Mouse (Mus musculus) lung, embryonic 16.5 days (tissue): ENCODE results near the gene Lrig1. TPM values are rescaled to one million over a fixed set of nuclear protein-coding genes. Genes with fewer than 3 reads are reported as not detected.

Source experiments
- ATAC-seq: fragments of 200-750 bp; cut with Nextera tagmentation; 2 replicates; pipeline ENCODE4 v1.8.0; 2017; ENCODE audit warnings: low read depth, mild to moderate bottlenecking, moderate library complexity
- H3K27ac ChIP-seq: fragments of 300-500 bp; sonication (generic); 2 replicates; pipeline ENCODE4 v1.5.1; 2014; ENCODE audit warnings: mild to moderate bottlenecking, control low read depth, low read length
- H3K27me3 ChIP-seq: fragments of 300-500 bp; sonication (generic); 2 replicates; pipeline ENCODE4 v1.6.1; 2014; ENCODE audit warnings: low read depth, low read length, mixed read lengths; ENCODE audit not compliant: control insufficient read depth, insufficient read depth
- H3K36me3 ChIP-seq: fragments of 300-500 bp; sonication (generic); 2 replicates; pipeline ENCODE4 v1.6.1; 2014; ENCODE audit warnings: low read length; ENCODE audit not compliant: control insufficient read depth, insufficient read depth
- H3K4me1 ChIP-seq: fragments of 300-500 bp; sonication (generic); replicated peaks from 2 replicates; pipeline ENCODE4 v1.6.1; 2014; ENCODE audit warnings: low read length, mixed read lengths; ENCODE audit not compliant: control insufficient read depth, insufficient read depth
- H3K4me2 ChIP-seq: fragments of 300-500 bp; sonication (generic); 2 replicates; pipeline ENCODE4 v1.6.1; 2014; ENCODE audit warnings: low read depth, low read length, control low read depth
- H3K4me3 ChIP-seq: fragments of 300-500 bp; sonication (generic); 2 replicates; pipeline ENCODE4 v1.5.1; 2014; ENCODE audit warnings: mild to moderate bottlenecking, low read length, control low read depth
- H3K9ac ChIP-seq: fragments of 300-500 bp; sonication (generic); 2 replicates; pipeline ENCODE4 v1.6.1; 2014; ENCODE audit warnings: low read length, control low read depth
- H3K9me3 ChIP-seq: fragments of 300-500 bp; sonication (generic); 2 replicates; pipeline ENCODE4 v1.6.1; 2016; ENCODE audit warnings: low read length; ENCODE audit not compliant: control insufficient read depth
- WGBS: fragments of 180-500 bp; shearing (Covaris S2); extraction: QIAGEN DNeasy Blood & Tissue Kit; methylation state at CpG from one replicate; pipeline ENCODE4 v1.1.7; 2014; 5-methylcytosine and 5-hydroxymethylcytosine counted together
- polyA plus RNA-seq: library from polyadenylated mRNA; unstranded; fragments of >200 nt; fragmentation: Nextera tagmentation; extraction: Ambion mirVana; gene quantifications from 2 replicates; pipeline ENCODE4 v1.2.1, GENCODE M21; 2015

Lrig1 gene
- polyA plus RNA-seq, 1 experiment from 2014 or later, result 7.7 TPM

DNA sequence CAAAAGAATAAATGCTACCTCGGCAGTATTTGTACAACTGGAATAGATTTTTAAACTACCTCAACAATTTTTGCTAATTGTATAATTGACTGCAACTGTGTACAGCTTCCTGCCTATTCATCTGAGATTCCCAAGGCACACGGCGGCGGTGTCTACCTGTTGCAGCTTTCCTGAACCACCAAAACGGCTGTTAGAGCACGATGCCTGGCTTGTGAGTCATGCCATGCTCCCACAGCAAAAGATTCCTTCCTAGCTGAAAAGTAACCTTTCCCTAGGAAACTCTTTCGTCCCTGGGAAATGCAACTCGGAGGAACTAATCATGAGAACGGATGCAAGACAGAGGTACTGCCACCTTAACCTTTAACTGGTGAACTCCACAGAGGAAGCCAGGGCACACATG is 6.9 kb downstream of the Lrig1 start:
- no peaks in the 10 kb centered on the region for H3K27me3 ChIP-seq
- H3K9me3 ChIP-seq, result no peaks in the 10 kb centered on the region
- no peaks in the 10 kb centered on the region for H3K36me3 ChIP-seq
- H3K4me3 ChIP-seq, result no peak overlapping the region
- H3K4me2 ChIP-seq, result no peak overlapping the region
- H3K27ac ChIP-seq, result no peak overlapping the region
- ATAC-seq, result no peak
- peaks cover 60% of the 10 kb centered on the region for H3K4me1 ChIP-seq
- H3K9ac ChIP-seq, result no peak overlapping the region
- 64% methylated on average over 9 of the region's 9 CpGs for WGBS

DNA sequence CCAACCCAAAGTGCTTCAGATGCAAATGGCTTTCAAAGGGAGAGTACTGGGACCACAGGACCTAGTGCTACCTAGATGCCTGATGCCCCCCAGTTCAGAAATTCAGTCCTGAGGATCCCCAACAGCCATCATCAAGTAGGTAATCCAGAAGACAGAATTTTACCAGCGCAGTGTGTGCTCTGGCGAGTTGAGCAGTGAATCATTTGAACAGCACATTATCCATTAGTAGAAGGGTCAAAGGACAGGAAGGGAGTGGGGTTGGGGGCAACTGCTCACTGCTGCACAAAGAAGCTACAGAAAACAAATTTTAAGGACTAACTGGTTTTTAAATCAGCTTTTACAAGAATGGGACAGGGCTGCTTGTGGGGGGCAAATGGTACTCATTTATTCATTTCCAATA is 8.0 kb downstream of the Lrig1 start:
- Histone ChIP-seq H3K4me1 (peaks cover 54% of the 10 kb centered on the region), H3K9ac (no peak overlapping the region), H3K36me3 (no peaks in the 10 kb centered on the region), H3K27ac (no peak overlapping the region), H3K9me3 (no peaks in the 10 kb centered on the region), H3K4me3 (no peak overlapping the region), H3K27me3 (no peaks in the 10 kb centered on the region), H3K4me2 (no peak overlapping the region)
- WGBS, result 55% methylated on average over 2 of the region's 2 CpGs
- ATAC-seq, result no peak

DNA sequence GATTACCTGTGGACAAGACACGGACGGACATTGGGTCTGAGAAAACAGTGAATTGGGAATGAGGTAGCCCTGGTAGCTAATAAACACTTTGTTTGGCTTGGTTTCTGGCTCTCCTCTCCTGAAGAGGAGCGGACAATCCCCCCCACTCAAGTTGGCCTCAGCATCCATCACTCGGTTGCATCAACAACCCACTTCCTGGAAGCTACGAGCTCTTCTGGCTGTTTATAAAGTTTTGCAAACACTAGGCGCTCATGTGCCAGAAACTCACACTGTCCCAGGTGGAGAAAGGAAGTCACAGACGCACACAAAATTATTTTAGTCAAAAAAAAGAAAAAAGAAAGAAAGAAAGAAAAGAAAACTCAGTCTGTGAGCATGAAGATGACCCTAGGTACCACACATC is 9.7 kb downstream of the Lrig1 start:
- ATAC-seq, result 0 out of 2 replicates have a peak, but pooled peaks have one; percentile 23
- Histone ChIP-seq H3K4me2 (no peak overlapping the region), H3K27me3 (no peaks in the 10 kb centered on the region), H3K27ac (no peak overlapping the region), H3K9ac (no peak overlapping the region), H3K9me3 (no peaks in the 10 kb centered on the region), H3K4me3 (no peak overlapping the region), H3K36me3 (no peaks in the 10 kb centered on the region), H3K4me1 (peaks cover 47% of the 10 kb centered on the region)
- 44% methylated on average over 7 of the region's 7 CpGs for WGBS

DNA sequence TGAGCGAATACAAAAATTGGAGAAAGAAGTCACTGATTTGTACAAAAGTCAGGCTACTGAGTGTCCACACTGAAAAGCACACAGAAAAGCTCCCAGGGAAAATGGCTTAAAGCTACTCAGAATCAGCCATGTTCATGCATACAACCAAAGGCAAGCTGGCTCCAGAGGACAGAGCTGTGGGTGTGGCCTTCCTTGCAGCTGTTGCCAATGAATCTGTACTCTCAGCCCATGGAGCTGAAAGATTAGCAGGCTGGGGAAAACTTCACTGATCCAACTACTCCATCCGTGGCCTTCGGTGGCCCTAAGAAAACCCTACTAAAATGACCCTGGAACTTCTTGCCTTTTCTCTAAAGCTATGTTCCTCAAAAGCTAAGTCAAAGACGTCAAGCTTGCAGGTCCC is 11.2 kb downstream of the Lrig1 start:
- H3K9ac ChIP-seq, result no peak overlapping the region
- no peak overlapping the region for H3K27ac ChIP-seq
- H3K36me3 ChIP-seq, result no peaks in the 10 kb centered on the region
- H3K4me1 ChIP-seq, result peaks cover 50% of the 10 kb centered on the region
- H3K9me3 ChIP-seq, result no peaks in the 10 kb centered on the region
- no peak overlapping the region for H3K4me3 ChIP-seq
- ATAC-seq, result no peak
- no peak overlapping the region for H3K4me2 ChIP-seq
- H3K27me3 ChIP-seq, result no peaks in the 10 kb centered on the region
- WGBS, result 62% methylated on average over 4 of the region's 4 CpGs

DNA sequence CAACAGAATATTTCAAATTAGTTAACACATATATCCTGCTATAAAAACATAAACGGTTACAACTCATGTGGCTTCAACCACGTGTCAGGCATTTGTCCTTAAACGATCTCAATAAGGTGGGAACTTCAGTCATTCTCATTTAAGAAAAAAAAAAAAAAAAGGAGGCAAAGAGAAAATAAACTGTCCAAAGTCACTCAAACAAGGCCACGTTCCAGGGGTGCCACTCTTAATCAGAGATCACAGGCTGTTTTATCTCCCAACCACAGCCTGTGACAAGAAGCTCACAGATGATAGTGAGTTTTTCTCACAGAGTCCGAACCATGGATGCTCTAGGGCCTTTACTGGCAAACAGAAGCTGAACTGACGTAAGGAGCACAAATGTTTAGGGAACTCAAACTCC is 13.9 kb downstream of the Lrig1 start:
- Histone ChIP-seq H3K36me3 (no peaks in the 10 kb centered on the region), H3K27me3 (no peaks in the 10 kb centered on the region), H3K27ac (no peak overlapping the region), H3K4me1 (peaks cover 55% of the 10 kb centered on the region), H3K9ac (no peak overlapping the region), H3K4me2 (no peak overlapping the region), H3K4me3 (no peak overlapping the region), H3K9me3 (no peaks in the 10 kb centered on the region)
- ATAC-seq, result no peak
- 59% methylated on average over 6 of the region's 6 CpGs for WGBS

DNA sequence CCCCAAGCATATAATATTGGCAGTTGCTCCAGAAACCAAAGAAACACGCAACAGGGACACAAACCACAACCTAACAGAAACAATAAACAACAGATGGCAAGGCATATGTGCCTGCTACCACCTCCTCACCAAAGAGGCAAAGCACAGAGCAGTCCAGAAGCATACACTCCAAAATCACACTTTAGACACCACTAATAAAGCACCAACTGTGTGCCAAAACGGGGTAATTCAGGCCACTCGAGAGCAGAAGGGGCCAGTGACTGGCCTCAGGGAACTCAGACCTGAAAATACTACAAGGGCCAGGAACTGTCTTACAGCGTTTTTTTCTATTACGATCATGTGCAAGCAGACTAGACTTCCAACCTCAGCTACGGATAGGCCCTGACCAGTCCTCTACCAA is 14.3 kb downstream of the Lrig1 start:
- Histone ChIP-seq H3K36me3 (no peaks in the 10 kb centered on the region), H3K4me1 (peaks cover 55% of the 10 kb centered on the region), H3K27me3 (no peaks in the 10 kb centered on the region; the same call in 1 of the 2 replicates), H3K4me2 (no peak overlapping the region), H3K9me3 (no peaks in the 10 kb centered on the region), H3K4me3 (no peak overlapping the region), H3K9ac (no peak overlapping the region), H3K27ac (no peak overlapping the region)
- 65% methylated on average over 6 of the region's 6 CpGs for WGBS
- ATAC-seq, result no peak

DNA sequence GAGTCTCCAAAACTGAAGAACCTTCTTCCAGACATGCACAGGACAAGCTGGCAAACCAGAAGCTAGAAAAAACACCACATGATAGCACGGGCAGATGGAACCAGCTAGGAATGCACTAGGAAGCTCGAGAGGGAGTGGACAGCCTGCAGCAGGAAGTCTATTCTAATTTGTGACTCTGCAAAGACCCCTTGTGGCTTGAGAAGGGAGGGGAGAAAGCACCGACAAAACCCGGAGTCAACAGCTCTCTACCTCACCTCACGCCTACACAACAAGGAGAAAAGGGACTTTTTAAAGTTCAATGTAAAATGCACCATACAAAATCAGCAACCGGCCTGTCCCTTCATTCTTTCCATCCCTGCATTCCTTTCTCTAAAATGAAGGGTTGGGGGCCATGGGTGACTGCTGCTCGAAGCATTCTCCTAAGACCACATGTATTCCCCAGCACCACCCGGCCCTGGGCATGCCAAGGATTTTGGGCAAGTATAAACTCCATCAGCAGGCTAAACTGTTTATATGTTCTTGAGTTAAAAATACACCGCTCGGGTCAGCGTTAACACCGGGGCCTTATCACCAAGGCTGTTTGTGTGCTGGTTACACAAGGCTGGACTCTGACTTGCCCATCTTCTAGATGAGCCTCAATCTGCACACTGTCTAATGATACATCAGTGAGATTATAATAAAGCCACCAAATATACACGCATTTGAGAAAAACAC is 15.0 kb downstream of the Lrig1 start:
- WGBS, result 29% methylated on average over 13 of the region's 13 CpGs
- Histone ChIP-seq H3K4me1 (peaks cover 49% of the 10 kb centered on the region), H3K4me3 (no peak overlapping the region), H3K4me2 (no peak overlapping the region), H3K27me3 (no peaks in the 10 kb centered on the region; the same call in 1 of the 2 replicates), H3K36me3 (no peaks in the 10 kb centered on the region), H3K9me3 (no peaks in the 10 kb centered on the region), H3K9ac (no peak overlapping the region), H3K27ac (no peak overlapping the region)
- no peak for ATAC-seq

DNA sequence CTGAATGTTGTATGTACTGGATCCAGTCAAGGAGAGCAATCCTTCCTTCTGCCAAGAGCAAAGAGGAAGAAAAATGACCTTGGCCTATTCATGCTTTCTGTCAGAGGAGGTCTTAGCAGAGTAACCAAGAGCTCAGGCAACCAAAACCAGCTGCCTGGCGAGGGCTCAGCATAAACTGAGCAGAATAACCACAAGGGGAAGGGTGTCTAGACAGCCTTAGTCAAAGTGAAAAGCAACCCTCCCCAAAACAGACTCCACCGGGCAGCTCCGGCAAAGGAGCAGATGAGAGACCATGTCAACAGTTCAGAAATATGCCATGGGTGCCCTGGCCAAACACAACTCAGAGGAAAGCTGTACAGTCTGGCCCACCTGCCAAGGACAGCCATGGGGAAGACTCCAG is 16.3 kb downstream of the Lrig1 start:
- no peak overlapping the region for H3K9ac ChIP-seq
- WGBS, result 63% methylated on average over 3 of the region's 3 CpGs
- H3K4me2 ChIP-seq, result no peak overlapping the region
- H3K27ac ChIP-seq, result no peak overlapping the region
- H3K4me3 ChIP-seq, result no peak overlapping the region
- no peaks in the 10 kb centered on the region for H3K36me3 ChIP-seq
- no peaks in the 10 kb centered on the region; the same call in 1 of the 2 replicates for H3K27me3 ChIP-seq
- no peak for ATAC-seq
- H3K4me1 ChIP-seq, result peaks cover 39% of the 10 kb centered on the region
- no peaks in the 10 kb centered on the region for H3K9me3 ChIP-seq

DNA sequence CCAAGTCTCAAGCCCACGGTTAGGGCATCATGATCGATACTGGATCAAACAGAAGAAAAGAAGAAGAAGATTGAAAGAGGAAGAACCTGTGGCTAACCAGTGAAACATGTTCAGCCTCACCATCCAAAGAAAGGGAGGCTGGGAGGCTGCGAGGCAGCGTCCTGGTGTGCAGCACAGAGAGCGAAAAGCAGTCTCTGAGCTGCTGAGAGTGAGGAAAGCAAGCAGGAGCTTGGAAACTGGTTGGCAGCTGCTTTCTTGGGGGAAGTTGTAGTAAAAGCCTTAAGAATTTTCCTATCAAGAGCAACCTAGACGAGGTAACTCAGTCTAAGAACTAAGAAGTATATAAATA is 17.7 kb downstream of the Lrig1 start:
- peak overlapping the region; percentile 3; the same call in 1 of the 2 replicates for H3K27ac ChIP-seq
- 64% methylated on average over 6 of the region's 6 CpGs for WGBS
- no peak overlapping the region; the same call in 1 of the 2 replicates for H3K4me2 ChIP-seq

More for the DNA sequence above, 17.7 kb downstream of the Lrig1 start:
- no peaks in the 10 kb centered on the region for H3K9me3 ChIP-seq
- H3K4me1 ChIP-seq, result peaks cover 51% of the 10 kb centered on the region
- H3K27me3 ChIP-seq, result no peaks in the 10 kb centered on the region; the same call in 1 of the 2 replicates
- H3K9ac ChIP-seq, result no peak overlapping the region
- H3K36me3 ChIP-seq, result no peaks in the 10 kb centered on the region
- ATAC-seq, result no peak
- H3K4me3 ChIP-seq, result no peak overlapping the region
